Mouse (Mus musculus) kidney, postnatal 10 days (tissue): ENCODE data around the gene Chd2.

Experiments
- DNase-seq: peaks from one replicate; pipeline ENCODE4 v3.0.0; 2021; ENCODE audit warnings: mixed read lengths

The Chd2 gene

GRCm38 (mm10) chr7:73434336-73434677, 107.3 kb downstream of the Chd2 start:
- DNase-seq: no peak

- DNase-seq: no peak
Observed at GRCm38 (mm10) chr7:73433637-73434335, 107.8 kb downstream of the Chd2 start.

GRCm38 (mm10) chr7:73428525-73428924, 113.1 kb downstream of the Chd2 start:
- DNase-seq: no peak

- DNase-seq: no peak
Observed at GRCm38 (mm10) chr7:73427794-73428193, 113.8 kb downstream of the Chd2 start.

- no peak for DNase-seq
Observed at GRCm38 (mm10) chr7:73426752-73427386, 114.8 kb downstream of the Chd2 start.

GRCm38 (mm10) chr7:73426235-73426634, 115.4 kb downstream of the Chd2 start:
- DNase-seq: no peak

GRCm38 (mm10) chr7:73425451-73425850, 116.2 kb downstream of the Chd2 start:
- DNase-seq: no peak

GRCm38 (mm10) chr7:73424705-73425104, 116.9 kb downstream of the Chd2 start:
- no peak for DNase-seq

- no peak for DNase-seq
Observed at GRCm38 (mm10) chr7:73424243-73424642, 117.4 kb downstream of the Chd2 start.

- DNase-seq: no peak
Observed at GRCm38 (mm10) chr7:73423236-73423635, 118.4 kb downstream of the Chd2 start.

- DNase-seq: peak; percentile 86
Observed at GRCm38 (mm10) chr7:73422223-73423113, 119.2 kb downstream of the Chd2 start.

- DNase-seq: no peak
Observed at GRCm38 (mm10) chr7:73421278-73422015, 120.2 kb downstream of the Chd2 start.

GRCm38 (mm10) chr7:73420827-73421226, 120.8 kb downstream of the Chd2 start:
- DNase-seq: no peak

- DNase-seq: peak; percentile 43
Observed at GRCm38 (mm10) chr7:73419375-73419774, 122.3 kb downstream of the Chd2 start.

GRCm38 (mm10) chr7:73414192-73414591, 127.4 kb downstream of the Chd2 start:
- no peak for DNase-seq

GRCm38 (mm10) chr7:73412419-73412818, 129.2 kb downstream of the Chd2 start:
- no peak for DNase-seq

- DNase-seq: no peak
Observed at GRCm38 (mm10) chr7:73411986-73412385, 129.6 kb downstream of the Chd2 start.

- DNase-seq: no peak
Observed at GRCm38 (mm10) chr7:73411523-73411922, 130.1 kb downstream of the Chd2 start.

GRCm38 (mm10) chr7:73405550-73405949, 136.1 kb downstream of the Chd2 start:
- no peak for DNase-seq

GRCm38 (mm10) chr7:73403538-73403937, 138.1 kb downstream of the Chd2 start:
- no peak for DNase-seq

- no peak for DNase-seq
Observed at GRCm38 (mm10) chr7:73402671-73403070, 139.0 kb downstream of the Chd2 start.

- DNase-seq: no peak
Observed at GRCm38 (mm10) chr7:73402106-73402505, 139.5 kb downstream of the Chd2 start.
